Mouse (Mus musculus) myocyte (in vitro differentiated cells): Measurements from ENCODE around the gene Bscl2.
"Not testable (repeated sequence)": the region's sequence is repeated elsewhere in the genome, so short reads cannot be mapped to it uniquely, and the experiment has no call there.

ENCODE experiments used
- E2F4 ChIP-seq: IDR thresholded peaks from one replicate; pipeline ENCODE4 v1.6.1; 2011; ENCODE audit warnings: mild to moderate bottlenecking, control low read depth, moderate library complexity; ENCODE audit not compliant: insufficient read depth
- MYOD1 ChIP-seq, 3 experiments: IDR thresholded peaks; one replicate each; pipeline ENCODE4 v1.6.1; 2011; ENCODE audit warnings: control low read depth in 2 of 3, low read depth in 2 of 3, mild to moderate bottlenecking in 2 of 3, moderate library complexity in 1 of 3; ENCODE audit not compliant: insufficient read length in 2 of 3, control insufficient read depth in 1 of 3
- MYOG ChIP-seq, 3 experiments: IDR thresholded peaks; one replicate each; pipeline ENCODE4 v1.6.1; 2011; ENCODE audit warnings: control low read depth in 2 of 3, low read depth in 2 of 3, mild to moderate bottlenecking in 2 of 3; ENCODE audit not compliant: insufficient read length in 2 of 3, control insufficient read depth in 1 of 3, insufficient read depth in 1 of 3
- POLR2AphosphoS2 ChIP-seq: IDR thresholded peaks from one replicate; pipeline ENCODE4 v1.6.1; 2011; ENCODE audit warnings: low read depth, control low read depth; ENCODE audit not compliant: insufficient read length
- USF1 ChIP-seq: IDR thresholded peaks from one replicate; pipeline ENCODE4 v1.6.1; 2011; ENCODE audit warnings: low read depth, mild to moderate bottlenecking, control low read depth, moderate library complexity

- TF ChIP-seq POLR2AphosphoS2; E2F4; MYOD1 (IDR thresholded peaks at IDR 0.05; ENCODE audit: control insufficient read depth in 1 of 3, insufficient read length in 2 of 3, low read depth in 2 of 3); MYOG (IDR thresholded peaks at IDR 0.05; ENCODE audit: control insufficient read depth in 1 of 3, insufficient read depth in 1 of 3, insufficient read length in 2 of 3, low read depth in 2 of 3); USF1: not testable (repeated sequence)
Measured at GRCm38 (mm10) chr19:8836327-8836726, 940 bp upstream of the Bscl2 start.
